ENCODE assay signal across 17 mouse cellular contexts in the genomic region with DNA sequence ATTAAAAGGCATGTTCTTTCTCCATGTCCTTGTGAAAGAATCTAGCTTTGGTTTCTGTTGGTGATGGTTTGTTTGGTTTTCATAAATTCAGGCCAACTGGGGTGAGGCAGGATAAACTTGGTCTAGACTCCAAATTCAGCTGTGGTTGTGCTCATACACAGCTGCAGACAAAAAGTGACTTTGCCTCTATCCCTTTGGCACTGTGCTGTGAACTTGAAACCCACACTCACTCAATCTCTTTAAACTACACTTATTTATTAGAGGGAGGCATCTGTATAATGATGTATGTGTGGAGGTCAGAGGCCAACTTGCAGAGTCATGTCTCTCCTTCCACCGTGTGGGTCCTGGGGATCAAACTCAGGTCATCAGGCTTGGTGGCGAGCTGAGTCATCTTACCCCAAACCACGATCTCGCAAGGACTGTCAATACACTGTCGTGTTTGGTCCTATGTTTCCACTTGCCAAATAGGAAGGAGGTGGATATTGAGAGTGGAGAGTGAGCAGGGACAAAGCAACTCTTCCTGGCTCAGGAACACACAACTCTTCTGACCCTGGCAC. TPM values are rescaled to one million over a fixed set of nuclear protein-coding genes. Genes with fewer than 3 reads are reported as not detected.
"Had no signal": no experiment of that assay in that cellular context is flagged by ENCODE, and none has a peak within 500 bp of the region (broad histone marks: within the 10 kb centered on the region; RNA-seq: fewer than 3 reads in every experiment).

No protein-coding gene starts in this region.

- H3K36me3 ChIP-seq: kidney, embryonic 15.5 days; limb, embryonic 10.5 days; liver, embryonic 15.5 days; midbrain, embryonic 13.5 days; neural tube, embryonic 15.5 days had no signal

- DNase-seq: kidney, postnatal 25 days; lung, adult 2 months; lung, postnatal 14 days; right cerebral cortex, adult 18-20 months; right cerebral cortex, postnatal 25 days; thymus, postnatal 4 days had no signal

- H3K27ac ChIP-seq: kidney, embryonic 15.5 days; left cerebral cortex, adult 2 months; limb, embryonic 10.5 days; liver, embryonic 15.5 days; macrophage; midbrain, embryonic 13.5 days; neural tube, embryonic 15.5 days had no signal

- H3K9me3 ChIP-seq: kidney, embryonic 15.5 days; limb, embryonic 10.5 days; liver, embryonic 15.5 days; midbrain, embryonic 13.5 days; neural tube, embryonic 15.5 days had no signal

- H3K4me2 ChIP-seq: kidney, embryonic 15.5 days; liver, embryonic 11.5 days; liver, embryonic 15.5 days; midbrain, embryonic 13.5 days; neural tube, embryonic 15.5 days had no signal

- H3K4me1 ChIP-seq: liver, embryonic 15.5 days had no signal

- H3K9ac ChIP-seq: kidney, embryonic 15.5 days; liver, embryonic 15.5 days; midbrain, embryonic 13.5 days; neural tube, embryonic 15.5 days had no signal

- H3K27me3 ChIP-seq: kidney, embryonic 15.5 days; liver, embryonic 15.5 days; midbrain, embryonic 13.5 days; neural tube, embryonic 15.5 days had no signal

- H3K4me3 ChIP-seq: kidney, embryonic 15.5 days; left cerebral cortex, adult 2 months; limb, embryonic 10.5 days; liver, embryonic 15.5 days; midbrain, embryonic 13.5 days; neural tube, embryonic 15.5 days had no signal

- ATAC-seq: midbrain, embryonic 13.5 days had no signal

RNA-seq across cellular contexts. Expression of a gene that starts 25.2 kb away (rescaled TPM):
- polyA plus RNA-seq: macrophage had no signal

RNA-seq across cellular contexts. Expression of a gene that starts 53.1 kb away (rescaled TPM):
- total RNA-seq: layer of hippocampus, postnatal 25 days; left cerebral cortex, postnatal 14 days had no signal
- polyA plus RNA-seq: liver, embryonic 15.5 days; macrophage; small intestine, adult 2 months had no signal
